In genomic region chr4:46544313-46544712, GRCm38 (mm10) we compare ENCODE assay signal across 9 mouse cellular contexts. TPM values are rescaled to one million over a fixed set of nuclear protein-coding genes. Genes with fewer than 3 reads are reported as not detected.
DNase-seq lines count a peak whose midpoint lies in the region; ATAC-seq and TF ChIP-seq lines count a peak whose summit lies in the region.
"Had no signal": no experiment of that assay in that cellular context is flagged by ENCODE, and none has a peak within 500 bp of the region (broad histone marks: within the 10 kb centered on the region; RNA-seq: fewer than 3 reads in every experiment).

No protein-coding gene starts in this region.

- 33% methylated on average over 1 of the region's 1 CpGs for WGBS in intestine, postnatal 0 days
- 23% methylated on average over 1 of the region's 1 CpGs for WGBS in intestine, embryonic 15.5 days
- 19% methylated on average over 1 of the region's 1 CpGs for WGBS in lung, postnatal 0 days
- WGBS in midbrain, embryonic 15.5 days, result 29% methylated on average over 1 of the region's 1 CpGs

- H3K4me3 ChIP-seq in intestine, postnatal 0 days (ENCODE audit: low read depth, low read length), result no peak overlapping the region
- no peak overlapping the region for H3K4me3 ChIP-seq in intestine, embryonic 15.5 days (replicated peaks)
- no peak overlapping the region for H3K4me3 ChIP-seq in G1E (ENCODE audit: low read depth, low read length)
- H3K4me3 ChIP-seq in lung, postnatal 0 days (ENCODE audit: low read depth, low read length), result no peak overlapping the region
- no peak overlapping the region for H3K4me3 ChIP-seq in midbrain, embryonic 15.5 days
- H3K4me3 ChIP-seq: megakaryocyte, embryonic 14.5 days had no signal

- no peak overlapping the region for H3K9ac ChIP-seq in intestine, postnatal 0 days (ENCODE audit: low read depth, low read length)
- H3K9ac ChIP-seq in intestine, embryonic 15.5 days, result no peak overlapping the region
- no peak overlapping the region for H3K9ac ChIP-seq in lung, postnatal 0 days (replicated peaks; ENCODE audit: low read depth)
- no peak overlapping the region for H3K9ac ChIP-seq in midbrain, embryonic 15.5 days

- H3K9me3 ChIP-seq in intestine, postnatal 0 days (ENCODE audit: control insufficient read depth), result no peaks in the 10 kb centered on the region
- H3K9me3 ChIP-seq in intestine, embryonic 15.5 days, result no peaks in the 10 kb centered on the region
- no peaks in the 10 kb centered on the region for H3K9me3 ChIP-seq in G1E (replicated peaks)
- no peaks in the 10 kb centered on the region for H3K9me3 ChIP-seq in lung, postnatal 0 days (ENCODE audit: low read length)
- no peaks in the 10 kb centered on the region for H3K9me3 ChIP-seq in midbrain, embryonic 15.5 days
- H3K9me3 ChIP-seq: megakaryocyte, embryonic 14.5 days had no signal

- TF ChIP-seq EP300 in lung, postnatal 0 days (IDR thresholded peaks at IDR 0.05), result no peak

- no peaks in the 10 kb centered on the region for H3K4me1 ChIP-seq in intestine, postnatal 0 days (replicated peaks; ENCODE audit: control insufficient read depth, insufficient read depth, low read length)
- H3K4me1 ChIP-seq in intestine, embryonic 15.5 days (replicated peaks), result no peaks in the 10 kb centered on the region
- H3K4me1 ChIP-seq in G1E (ENCODE audit: insufficient read depth, low read depth, low read length), result peaks cover 54% of the 10 kb centered on the region
- no peaks in the 10 kb centered on the region for H3K4me1 ChIP-seq in lung, postnatal 0 days (ENCODE audit: insufficient read depth, low read depth, low read length)
- H3K4me1 ChIP-seq in midbrain, embryonic 15.5 days, result no peaks in the 10 kb centered on the region

- no peaks in the 10 kb centered on the region for H3K27me3 ChIP-seq in intestine, postnatal 0 days (replicated peaks; ENCODE audit: control insufficient read depth, insufficient read depth, low read length)
- H3K27me3 ChIP-seq in intestine, embryonic 15.5 days (replicated peaks), result no peaks in the 10 kb centered on the region
- H3K27me3 ChIP-seq in G1E (ENCODE audit: insufficient read depth, low read length), result no peaks in the 10 kb centered on the region
- H3K27me3 ChIP-seq in lung, postnatal 0 days (replicated peaks; ENCODE audit: insufficient read depth, low read length), result no peaks in the 10 kb centered on the region
- H3K27me3 ChIP-seq in midbrain, embryonic 15.5 days (replicated peaks), result no peaks in the 10 kb centered on the region
- H3K27me3 ChIP-seq: megakaryocyte, embryonic 14.5 days had no signal

- H3K4me2 ChIP-seq in intestine, postnatal 0 days (replicated peaks; ENCODE audit: low read depth), result no peak overlapping the region
- H3K4me2 ChIP-seq in intestine, embryonic 15.5 days (replicated peaks), result no peak overlapping the region
- H3K4me2 ChIP-seq in lung, postnatal 0 days (replicated peaks; ENCODE audit: low read depth, low read length), result no peak overlapping the region
- H3K4me2 ChIP-seq in midbrain, embryonic 15.5 days, result no peak overlapping the region

- H3K27ac ChIP-seq in intestine, postnatal 0 days (ENCODE audit: low read depth, low read length), result no peak overlapping the region
- no peak overlapping the region for H3K27ac ChIP-seq in intestine, embryonic 15.5 days
- no peak overlapping the region for H3K27ac ChIP-seq in lung, postnatal 0 days (ENCODE audit: low read length)
- no peak overlapping the region for H3K27ac ChIP-seq in midbrain, embryonic 15.5 days

- peak; percentile 54 for DNase-seq in A20 (ENCODE audit: low read depth, low spot score)
- no peak for DNase-seq in G1E (ENCODE audit: low spot score)
- peak; percentile 27 for DNase-seq in lung, postnatal 0 days (ENCODE audit: low spot score)
- no peak for DNase-seq in adipocyte (ENCODE audit: low spot score)
- DNase-seq in layer of hippocampus, adult 18-20 months (ENCODE audit: low spot score in 2 of 2), result no peak

- H3K36me3 ChIP-seq in intestine, postnatal 0 days (ENCODE audit: control insufficient read depth, insufficient read depth), result peaks cover 55% of the 10 kb centered on the region
- H3K36me3 ChIP-seq in intestine, embryonic 15.5 days, result no peaks in the 10 kb centered on the region; the same call in 1 of the 2 replicates
- peaks cover 96% of the 10 kb centered on the region for H3K36me3 ChIP-seq in G1E (replicated peaks)
- no peaks in the 10 kb centered on the region for H3K36me3 ChIP-seq in lung, postnatal 0 days (ENCODE audit: insufficient read depth, low read length)
- H3K36me3 ChIP-seq in midbrain, embryonic 15.5 days (replicated peaks), result no peaks in the 10 kb centered on the region

- TF ChIP-seq CTCF in intestine, postnatal 0 days (IDR thresholded peaks at IDR 0.05; ENCODE audit: low read depth), result peak; percentile 73
- TF ChIP-seq CTCF in G1E (IDR thresholded peaks at IDR 0.05; ENCODE audit: low read depth, low read length), result peak; percentile 50; the same call in 1 of the 2 replicates
- peak; percentile 53 for TF ChIP-seq CTCF in lung, postnatal 0 days (IDR thresholded peaks at IDR 0.05)

- ATAC-seq in intestine, postnatal 0 days, result no peak
- ATAC-seq in intestine, embryonic 15.5 days, result no peak
- no peak; the same call in 1 of the 2 replicates for ATAC-seq in G1E (ENCODE audit: extremely low read depth, insufficient number of reproducible peaks, low FRiP score, poor library complexity, severe bottlenecking)
- no peak for ATAC-seq in lung, postnatal 0 days
- no peak for ATAC-seq in midbrain, embryonic 15.5 days (replicated peaks)

RNA-seq across cellular contexts. Expression of gene Trim14, which starts 8.4 kb away (rescaled TPM):
- polyA plus RNA-seq in intestine, postnatal 0 days (2015; fragmentation: Nextera tagmentation; extraction: Ambion mirVana), result 14.1 and 15.7 TPM in 2 replicates
- 11.4 and 12.6 TPM in 2 replicates for polyA plus RNA-seq in intestine, embryonic 15.5 days (2015; fragmentation: Nextera tagmentation; extraction: Ambion mirVana)
- total RNA-seq in G1E (2014; fragmentation: Nextera tagmentation), result 13.0 and 18.7 TPM in 2 replicates
- total RNA-seq in G1E (2017), result 18.2 and 19.5 TPM in 2 replicates
- 25.9 and 27.2 TPM in 2 replicates for polyA plus RNA-seq in G1E (2012)
- polyA plus RNA-seq in lung, postnatal 0 days (2015; fragmentation: Nextera tagmentation; extraction: Ambion mirVana), result 5.2 and 5.4 TPM in 2 replicates
- total RNA-seq in layer of hippocampus, adult 18-20 months (2021), result 1 to 10 TPM in 1 of 2 experiments, under 1 TPM in 1; 0.67 to 1.4 TPM
- 0.82 and 1.1 TPM in 2 replicates for polyA plus RNA-seq in midbrain, embryonic 15.5 days (2015; fragmentation: Nextera tagmentation; extraction: Ambion mirVana)

RNA-seq across cellular contexts. Expression of gene Nans, which starts 55.3 kb away (rescaled TPM):
- 67.4 and 81.3 TPM in 2 replicates for polyA plus RNA-seq in intestine, postnatal 0 days (2015; fragmentation: Nextera tagmentation; extraction: Ambion mirVana)
- 102 and 113 TPM in 2 replicates for polyA plus RNA-seq in intestine, embryonic 15.5 days (2015; fragmentation: Nextera tagmentation; extraction: Ambion mirVana)
- total RNA-seq in G1E (2014; fragmentation: Nextera tagmentation) (63.1 and 64.9 TPM in 2 replicates), G1E (2017) (79.3 and 82.6 TPM in 2 replicates)
- polyA plus RNA-seq in G1E (2012), result 55.0 and 57.1 TPM in 2 replicates
- 48.2 and 52.4 TPM in 2 replicates for polyA plus RNA-seq in lung, postnatal 0 days (2015; fragmentation: Nextera tagmentation; extraction: Ambion mirVana)
- total RNA-seq in layer of hippocampus, adult 18-20 months (2021), result 10 to 100 TPM; 16.0 to 17.4 TPM
- polyA plus RNA-seq in midbrain, embryonic 15.5 days (2015; fragmentation: Nextera tagmentation; extraction: Ambion mirVana), result 69.8 and 76.2 TPM in 2 replicates

RNA-seq across cellular contexts. Expression of gene Coro2a, which starts 57.7 kb away (rescaled TPM):
- 53.0 and 59.7 TPM in 2 replicates for polyA plus RNA-seq in intestine, postnatal 0 days (2015; fragmentation: Nextera tagmentation; extraction: Ambion mirVana)
- polyA plus RNA-seq in intestine, embryonic 15.5 days (2015; fragmentation: Nextera tagmentation; extraction: Ambion mirVana), result 66.0 and 68.3 TPM in 2 replicates
- total RNA-seq in G1E (2014; fragmentation: Nextera tagmentation) (148 and 158 TPM in 2 replicates), G1E (2017) (79.5 and 79.6 TPM in 2 replicates)
- 480 and 501 TPM in 2 replicates for polyA plus RNA-seq in G1E (2012)
- 2.3 and 2.5 TPM in 2 replicates for polyA plus RNA-seq in lung, postnatal 0 days (2015; fragmentation: Nextera tagmentation; extraction: Ambion mirVana)
- total RNA-seq in layer of hippocampus, adult 18-20 months (2021), result 10 to 100 TPM; 14.9 to 16.3 TPM
- 6.8 and 8.1 TPM in 2 replicates for polyA plus RNA-seq in midbrain, embryonic 15.5 days (2015; fragmentation: Nextera tagmentation; extraction: Ambion mirVana)

Comparison
In these comparisons a context has a peak if more than half of its experiments do, and no peak if none do; other contexts are left out.
1. DNase-seq: peak in A20 (single experiment) and lung, postnatal 0 days (single experiment); none in G1E (single experiment), adipocyte (single experiment) and layer of hippocampus, adult 18-20 months (0 of 2).
2. Peak in every context shown above with its lines, with median percentiles within 50 percentile points of each other: CTCF ChIP-seq.